Mouse (Mus musculus) liver, adult 2 months (tissue): Measurements from ENCODE around the gene Khdc4.

Experiments
- CTCF ChIP-seq: fragments of 200-500 bp; IDR thresholded peaks from 2 replicates; pipeline ENCODE4 v1.5.1; 2011; ENCODE audit warnings: low read depth, low read length, control low read depth
- POLR2A ChIP-seq: fragments of 200-500 bp; IDR thresholded peaks from 2 replicates; pipeline ENCODE4 v1.6.1; 2011; ENCODE audit warnings: low read length, control low read depth; ENCODE audit not compliant: insufficient read depth; ENCODE audit errors: extremely low read depth

DNA sequence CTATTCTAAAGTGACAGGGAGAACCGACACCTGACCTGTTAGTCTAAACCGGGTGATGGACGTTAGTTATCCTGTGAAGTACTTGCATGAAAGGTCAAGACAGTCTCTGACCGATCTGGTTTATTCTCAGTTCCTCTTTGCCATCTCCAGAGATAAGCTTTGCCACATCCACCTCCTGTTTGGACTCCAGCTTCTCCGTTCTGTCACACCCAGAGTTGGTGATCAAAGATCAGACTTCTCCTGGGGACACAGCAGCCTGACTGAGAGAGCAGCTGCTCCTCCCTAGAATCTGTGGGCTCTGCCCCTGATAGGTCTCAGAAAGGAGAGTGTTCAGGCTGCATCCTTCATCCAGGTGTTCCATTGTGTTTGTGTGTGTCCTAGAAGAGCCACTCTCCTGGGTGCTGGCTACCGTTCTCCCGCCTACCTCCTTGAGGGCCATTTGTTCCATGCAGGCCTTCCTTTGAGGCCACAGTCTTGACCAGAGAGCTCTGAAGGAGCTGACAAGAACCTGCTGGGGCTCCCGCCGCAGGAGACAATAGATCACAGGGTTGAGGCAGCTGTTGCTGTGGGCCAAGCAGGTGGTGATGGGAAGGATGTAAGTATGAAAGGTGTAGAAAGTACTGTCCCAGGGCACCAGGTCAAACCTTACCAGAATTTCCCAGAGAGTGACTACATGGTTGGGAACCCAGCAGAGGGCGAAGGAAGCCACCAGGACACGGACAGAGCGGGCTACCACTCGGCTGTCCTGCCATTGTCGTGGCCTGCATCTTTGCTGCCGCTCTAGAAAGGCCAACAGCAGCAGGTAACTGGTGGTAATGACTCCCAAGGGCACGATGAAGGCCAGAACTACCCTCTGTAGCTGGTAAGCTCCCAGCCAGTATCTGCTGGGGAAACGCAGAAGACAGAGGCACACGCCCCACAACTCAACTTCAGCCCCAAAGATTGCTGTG lies 33.7 kb upstream of the Khdc4 start:
- TF ChIP-seq CTCF (no peak), POLR2A (no peak)
